ENCODE assay signal across 51 mouse cellular contexts in genomic region chr16:32824061-32824460, GRCm38 (mm10). TPM values are rescaled to one million over a fixed set of nuclear protein-coding genes. Genes with fewer than 3 reads are reported as not detected.
"Had no signal": no experiment of that assay in that cellular context is flagged by ENCODE, and none has a peak within 500 bp of the region (broad histone marks: within the 10 kb centered on the region; RNA-seq: fewer than 3 reads in every experiment).

No protein-coding gene starts in this region.

- H3K9me3 ChIP-seq: heart, embryonic 10.5 days; heart, embryonic 12.5 days; heart, embryonic 13.5 days; heart, embryonic 15.5 days; hindbrain, embryonic 10.5 days; hindbrain, embryonic 12.5 days; hindbrain, embryonic 13.5 days; hindbrain, embryonic 15.5 days; intestine, embryonic 15.5 days; kidney, embryonic 15.5 days had no signal

- H3K9ac ChIP-seq: heart, embryonic 12.5 days; heart, embryonic 15.5 days; hindbrain, embryonic 12.5 days; hindbrain, embryonic 13.5 days; hindbrain, embryonic 14.5 days; hindbrain, embryonic 15.5 days; intestine, embryonic 15.5 days; kidney, embryonic 15.5 days had no signal

- H3K4me1 ChIP-seq: hindbrain, embryonic 10.5 days; hindbrain, embryonic 12.5 days; hindbrain, embryonic 13.5 days; hindbrain, embryonic 15.5 days had no signal

- H3K27ac ChIP-seq: hindbrain, embryonic 10.5 days; hindbrain, embryonic 12.5 days; hindbrain, embryonic 13.5 days; hindbrain, embryonic 14.5 days; hindbrain, embryonic 15.5 days; hindbrain, postnatal 0 days; intestine, embryonic 15.5 days; kidney, embryonic 15.5 days; kidney, postnatal 0 days; layer of hippocampus, adult 2 months; left cerebral cortex, adult 2 months had no signal

- ATAC-seq: hindbrain, embryonic 16.5 days; hindbrain, postnatal 0 days; inflammation-experienced regulatory T-cells, adult 6 months; intestine, embryonic 15.5 days; intestine, embryonic 16.5 days; intestine, postnatal 0 days had no signal

- H3K4me3 ChIP-seq: heart, embryonic 10.5 days; heart, embryonic 12.5 days; heart, embryonic 13.5 days; heart, embryonic 15.5 days; hindbrain, embryonic 10.5 days; hindbrain, embryonic 12.5 days; hindbrain, embryonic 13.5 days; hindbrain, embryonic 15.5 days; intestine, embryonic 15.5 days; kidney, embryonic 15.5 days; layer of hippocampus, adult 2 months; left cerebral cortex, adult 2 months had no signal

- H3K4me2 ChIP-seq: heart, embryonic 11.5 days; heart, embryonic 12.5 days; heart, embryonic 13.5 days; heart, embryonic 15.5 days; hindbrain, embryonic 12.5 days; hindbrain, embryonic 13.5 days; hindbrain, embryonic 14.5 days; hindbrain, embryonic 15.5 days; intestine, embryonic 15.5 days; kidney, embryonic 15.5 days had no signal

- H3K27me3 ChIP-seq: heart, embryonic 12.5 days; heart, embryonic 13.5 days; heart, embryonic 15.5 days; hindbrain, embryonic 12.5 days; hindbrain, embryonic 13.5 days; hindbrain, embryonic 15.5 days; intestine, embryonic 15.5 days; kidney, embryonic 15.5 days had no signal

- DNase-seq: heart, postnatal 10 days; heart, postnatal 14 days; heart, postnatal 36 days; kidney, adult 11 months; kidney, adult 18-20 months; kidney, adult 2 months; kidney, adult 8-10 months; kidney, adult 9 months; kidney, postnatal 10 days; kidney, postnatal 14 days; kidney, postnatal 25 days; kidney, postnatal 36 days; kidney, postnatal 4 days; layer of hippocampus, adult 9-11 months; layer of hippocampus, postnatal 36 days had no signal

RNA-seq across cellular contexts. Expression of gene Smbd1, which starts 13.8 kb away (rescaled TPM):
- total RNA-seq: heart, postnatal 10 days; heart, postnatal 14 days; heart, postnatal 25 days; heart, postnatal 36 days; hematopoietic stem cell, adult 5-6 weeks; hindbrain, postnatal 0 days; layer of hippocampus, adult 18-20 months; layer of hippocampus, adult 2 months; layer of hippocampus, adult 8-10 months; layer of hippocampus, postnatal 10 days; layer of hippocampus, postnatal 14 days; layer of hippocampus, postnatal 25 days; layer of hippocampus, postnatal 36 days; left cerebral cortex, adult 18-20 months; left cerebral cortex, adult 2 months had no signal
- polyA plus RNA-seq: heart, embryonic 10.5 days; heart, embryonic 11.5 days; heart, embryonic 12.5 days; heart, embryonic 13.5 days; heart, embryonic 14.5 days; heart, embryonic 15.5 days; heart, embryonic 16.5 days; heart, postnatal 0 days; hindbrain, embryonic 10.5 days; hindbrain, embryonic 11.5 days; hindbrain, embryonic 12.5 days; hindbrain, embryonic 13.5 days; hindbrain, embryonic 14.5 days; hindbrain, embryonic 15.5 days; hindbrain, embryonic 16.5 days; hindbrain, postnatal 0 days; inflammation-experienced regulatory T-cells, adult 6 months; intestine, embryonic 14.5 days; kidney, adult 2 months; kidney, embryonic 14.5 days; kidney, embryonic 15.5 days; kidney, embryonic 16.5 days had no signal

RNA-seq across cellular contexts. Expression of gene Muc20, which starts 26.8 kb away (rescaled TPM):
- total RNA-seq: hematopoietic stem cell, adult 5-6 weeks; hindbrain, postnatal 0 days; layer of hippocampus, adult 18-20 months; layer of hippocampus, adult 2 months; layer of hippocampus, postnatal 10 days; layer of hippocampus, postnatal 14 days; layer of hippocampus, postnatal 25 days; layer of hippocampus, postnatal 36 days; left cerebral cortex, adult 18-20 months; left cerebral cortex, adult 2 months had no signal
- polyA plus RNA-seq: heart, embryonic 11.5 days; heart, embryonic 15.5 days; heart, postnatal 0 days; hindbrain, embryonic 10.5 days; hindbrain, embryonic 11.5 days; hindbrain, embryonic 13.5 days; hindbrain, embryonic 14.5 days; hindbrain, embryonic 16.5 days; hindbrain, postnatal 0 days; intestine, embryonic 15.5 days; intestine, postnatal 0 days; large intestine, adult 2 months had no signal
